Mouse (Mus musculus): ENCODE data around the gene Gm4631.
"Not testable (repeated sequence)": the region's sequence is repeated elsewhere in the genome, so short reads cannot be mapped to it uniquely, and the experiment has no call there.

Gm4631 gene

GRCm38 (mm10) chr2:175338097-175338496, at the start of gene Gm4631:
Gene Gm4631, minus strand, starts transcription at chr2:175338197.
- in situ Hi-C loops (cut with MboI; ENCODE audit: low sequenced_read_pairs) = not testable (repeated sequence)

DNA sequence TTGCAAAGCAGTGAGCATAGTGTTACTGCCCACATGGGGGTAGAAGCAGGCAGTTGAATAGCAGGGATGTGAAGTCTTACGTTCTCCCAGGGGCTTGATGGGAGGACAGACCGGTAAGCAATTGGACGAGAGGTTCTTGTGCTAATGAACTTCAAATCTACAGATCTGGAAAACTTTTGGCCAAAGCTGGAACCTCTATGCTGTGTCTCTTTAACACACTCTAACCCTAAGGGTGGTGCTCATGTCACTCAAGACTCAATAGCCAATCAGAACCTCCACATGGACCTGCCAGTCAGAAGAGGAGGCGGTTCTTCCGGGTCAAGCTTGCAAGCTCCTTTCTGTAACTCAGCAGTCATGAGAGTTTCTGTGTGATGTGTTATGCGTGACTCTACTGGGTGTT, 34.1 kb upstream of the Gm4631 start, which contains the start of gene Zfp968:
Gene Zfp968 (plus strand): TSS at position 301 of the 400 bp plus-strand sequence.
- in situ Hi-C loops (cut with MboI; ENCODE audit: low sequenced_read_pairs) = not testable (repeated sequence)

DNA sequence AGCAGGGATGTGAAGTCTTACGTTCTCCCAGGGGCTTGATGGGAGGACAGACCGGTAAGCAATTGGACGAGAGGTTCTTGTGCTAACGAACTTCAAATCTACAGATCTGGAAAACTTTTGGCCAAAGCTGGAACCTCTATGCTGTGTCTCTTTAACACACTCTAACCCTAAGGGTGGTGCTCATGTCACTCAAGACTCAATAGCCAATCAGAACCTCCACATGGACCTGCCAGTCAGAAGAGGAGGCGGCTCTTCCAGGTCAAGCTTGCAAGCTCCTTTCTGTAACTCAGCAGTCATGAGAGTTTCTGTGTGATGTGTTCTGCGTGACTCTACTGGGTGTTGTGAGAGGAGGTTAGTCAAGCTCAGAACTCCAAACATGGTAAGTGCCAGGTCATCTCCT, 63.2 kb downstream of the Gm4631 start, which contains the start of gene Gm14440:
Gene Gm14440 (plus strand): TSS at position 301 of the 400 bp plus-strand sequence.
- in situ Hi-C loops (cut with MboI; ENCODE audit: low sequenced_read_pairs) = not testable (repeated sequence)

All from CH12F3 (cell line).